Mouse (Mus musculus) heart, postnatal 36 days (tissue): ENCODE data around the gene Ppp1r14b. TPM values are rescaled to one million over a fixed set of nuclear protein-coding genes. Genes with fewer than 3 reads are reported as not detected.
A peak's percentile ranks its signal among the peaks of the same experiment; 100 is the strongest.
"Not testable (repeated sequence)": the region's sequence is repeated elsewhere in the genome, so short reads cannot be mapped to it uniquely, and the experiment has no call there.

Experiments
- DNase-seq, 2 experiments: peaks; one replicate each; pipeline ENCODE4 v3.0.0; 2021 to 2022
- intact Hi-C: fragments of 180-260 bp; cut with DNase I; formaldehyde crosslinking; loops from one replicate; pipeline ENCODE4 v1.15.1; 2025
- total RNA-seq, 2 experiments: library from RNA; stranded (reverse); gene quantifications; 2 replicates each; pipeline ENCODE4 v1.2.3; 2021

Ppp1r14b gene
- total RNA-seq, 2 experiments from 2014 or later, result 77.3 to 95.8 TPM

GRCm38 (mm10) chr19:6991166-6991565, 16.4 kb downstream of the Ppp1r14b start:
- intact Hi-C loops, result not testable (repeated sequence)

GRCm38 (mm10) chr19:6992011-6992858, 17.5 kb downstream of the Ppp1r14b start, which contains the start of gene Dnajc4:
Gene Dnajc4, minus strand, starts transcription at chr19:6992572.
- DNase-seq, result peak; percentile 92
- intact Hi-C loops, result loop anchor here (1.0 kb wide), 1 partner anchor 12 kb away; the partner anchor contains the start of gene Fkbp2

More at GRCm38 (mm10) chr19:6991166-6991565, 16.4 kb downstream of the Ppp1r14b start:
- DNase-seq, result not testable (repeated sequence)

GRCm38 (mm10) chr19:6993011-6993770, 18.4 kb downstream of the Ppp1r14b start:
- intact Hi-C loops, result no loop called here
- no peak for DNase-seq

- no peak for DNase-seq
- intact Hi-C loops, result no loop called here
These were observed 19.2 kb downstream of the Ppp1r14b start for GRCm38 (mm10) chr19:6994002-6994401.

- intact Hi-C loops, result no loop called here
- no peak for DNase-seq
These were observed 19.7 kb downstream of the Ppp1r14b start for GRCm38 (mm10) chr19:6994489-6994888.

- no peak for DNase-seq
- intact Hi-C loops, result loop anchor here (5.0 kb wide), 1 partner anchor 42 kb away; the partner anchor contains the start of gene Stip1
These were observed 20.7 kb downstream of the Ppp1r14b start for GRCm38 (mm10) chr19:6995255-6995991.

- DNase-seq, result peak; percentile 88 to 89
- intact Hi-C loops, result loop anchor here (5.0 kb wide), 1 partner anchor 41 kb away; the partner anchor contains the start of gene Stip1
These were observed 21.2 kb downstream of the Ppp1r14b start, which contains the start of the genes Nudt22 and Trpt1 for GRCm38 (mm10) chr19:6996006-6996405. Gene Nudt22, minus strand, starts transcription at chr19:6996117. Gene Trpt1, plus strand, starts transcription at chr19:6996131.

GRCm38 (mm10) chr19:6997721-6998290, 23.0 kb downstream of the Ppp1r14b start:
- DNase-seq, result no peak
- intact Hi-C loops, result loop anchor here (5.0 kb wide), 1 partner anchor 39 kb away; the partner anchor contains the start of gene Stip1

GRCm38 (mm10) chr19:6999360-7000063, 24.7 kb downstream of the Ppp1r14b start:
- no peak for DNase-seq
- intact Hi-C loops, result loop anchor here (5.0 kb wide), 1 partner anchor 38 kb away; the partner anchor contains the start of gene Stip1

- intact Hi-C loops, result no loop called here
- no peak for DNase-seq
These were observed 32.3 kb downstream of the Ppp1r14b start for GRCm38 (mm10) chr19:7006892-7007593.

GRCm38 (mm10) chr19:7012426-7012825, 37.7 kb downstream of the Ppp1r14b start:
- DNase-seq, result no peak
- intact Hi-C loops, result no loop called here

GRCm38 (mm10) chr19:7013984-7014383, 39.2 kb downstream of the Ppp1r14b start:
- no peak for DNase-seq
- intact Hi-C loops, result no loop called here

- DNase-seq, result no peak
- intact Hi-C loops, result no loop called here
These were observed 39.8 kb downstream of the Ppp1r14b start for GRCm38 (mm10) chr19:7014481-7015135.

- intact Hi-C loops, result no loop called here
- no peak for DNase-seq
These were observed 43.0 kb downstream of the Ppp1r14b start for GRCm38 (mm10) chr19:7017541-7018457.

GRCm38 (mm10) chr19:7018546-7018945, 43.8 kb downstream of the Ppp1r14b start:
- intact Hi-C loops, result no loop called here
- no peak for DNase-seq

GRCm38 (mm10) chr19:7019191-7019590, 44.4 kb downstream of the Ppp1r14b start, which contains the start of gene Fermt3:
Gene Fermt3, minus strand, starts transcription at chr19:7019469.
- peak; percentile 41 to 43 for DNase-seq
- intact Hi-C loops, result no loop called here

- intact Hi-C loops, result loop anchor here (1.0 to 5.0 kb wide), 3 partner anchors 43 to 533 kb away; partner anchors contain the start of gene Plcb3
- DNase-seq, result peak; percentile 65 to 66
These were observed 45.5 kb downstream of the Ppp1r14b start for GRCm38 (mm10) chr19:7020224-7020641.
